Mouse (Mus musculus) adrenal gland, adult 10 weeks (tissue): Measurements from ENCODE around the gene Olfr1145. TPM values are rescaled to one million over a fixed set of nuclear protein-coding genes. Genes with fewer than 3 reads are reported as not detected.

Source experiments
- polyA plus RNA-seq: library from polyadenylated mRNA; stranded (reverse); fragments of 350-450 nt; fragmentation: Illumina TruSeq; extraction: RNeasy Lipid Tissue Mini Kit (QIAGEN cat#74804); gene quantifications from one replicate; pipeline ENCODE4 v1.2.3, GENCODE M21; 2014; ENCODE audit warnings: low read depth, low replicate concordance

Gene Olfr1145
- polyA plus RNA-seq, result not detected

DNA sequence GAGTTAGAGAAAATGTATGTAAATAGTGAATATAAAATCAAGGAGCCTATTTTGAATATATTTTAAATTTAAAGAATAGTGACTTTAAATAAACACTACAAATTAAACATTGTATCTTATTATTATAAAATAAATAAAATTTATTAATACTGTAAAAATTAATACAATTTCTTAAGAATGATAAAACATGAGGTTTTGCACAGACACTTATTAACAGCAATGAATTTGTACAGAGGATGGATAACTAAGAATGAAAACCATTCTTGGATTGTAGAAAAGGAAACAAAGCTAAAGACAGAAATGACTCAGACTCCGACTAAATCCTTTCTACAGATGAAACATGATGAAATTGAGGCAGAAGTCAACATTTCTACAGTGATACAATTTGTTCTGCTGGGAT is at the start of gene Olfr1145:
TSS of gene Olfr1145 (plus strand) at position 301 of the 400 bp plus-strand sequence.

DNA sequence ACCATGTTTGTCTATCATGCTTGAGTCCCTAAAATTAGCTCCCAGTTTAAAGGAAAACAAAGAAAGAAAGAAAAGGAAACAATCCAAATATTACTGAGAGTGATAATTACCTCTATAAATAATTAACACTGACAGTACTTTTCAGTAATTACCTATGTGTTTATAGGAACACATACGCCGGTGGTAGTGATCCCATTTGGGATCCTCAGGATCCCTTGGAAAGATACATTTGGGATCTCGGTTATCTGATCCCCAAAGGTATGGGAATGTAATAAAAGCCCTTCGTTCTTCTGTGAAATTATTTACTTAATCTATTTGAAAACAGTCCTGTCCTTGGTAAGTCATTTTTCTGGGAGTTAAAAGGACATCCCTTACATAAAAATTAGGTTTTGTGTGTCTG is 30.4 kb upstream of the Olfr1145 start, which contains the start of gene Olfr152:
TSS of gene Olfr152 (plus strand) at position 301 of the 400 bp plus-strand sequence.

DNA sequence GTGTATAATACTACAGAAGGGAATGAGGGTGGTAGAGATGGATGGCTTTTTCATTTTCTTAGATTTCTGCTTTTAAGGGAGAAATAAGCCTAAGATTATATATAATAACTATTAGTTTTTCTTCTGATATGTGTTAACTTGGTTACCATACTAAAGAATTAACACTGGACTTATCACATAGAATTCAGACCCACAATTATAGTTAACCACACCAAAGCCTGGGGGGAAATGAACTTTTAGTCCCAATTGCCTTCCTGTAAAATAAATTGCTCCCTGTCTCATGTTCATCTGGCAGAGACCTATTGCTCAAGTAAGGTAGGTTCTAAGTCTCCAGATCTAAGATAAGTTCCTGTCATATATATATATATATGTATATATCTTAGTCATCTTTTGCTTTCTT is 9.3 kb upstream of the Olfr1145 start, which contains the start of gene Olfr1143:
TSS of gene Olfr1143 (plus strand) at position 301 of the 400 bp plus-strand sequence.

DNA sequence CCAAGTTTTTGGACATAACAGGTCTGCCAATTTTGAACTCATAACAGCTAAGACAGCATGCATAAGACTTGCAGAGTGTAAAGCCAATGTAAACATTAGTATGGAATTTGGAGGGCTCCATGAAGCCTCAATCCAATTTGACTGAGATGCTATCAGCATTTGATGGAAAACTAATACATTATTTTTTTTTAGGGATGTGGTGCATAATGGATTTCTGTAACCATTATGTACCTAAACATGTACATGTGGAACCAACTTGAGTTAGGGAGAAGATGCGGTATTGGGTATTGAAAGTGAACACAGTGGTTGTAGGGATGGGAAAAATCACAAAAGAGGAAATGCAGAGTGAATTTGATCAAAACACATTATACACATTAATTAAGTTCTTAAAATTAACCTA is 20.6 kb downstream of the Olfr1145 start, which contains the start of gene Olfr1148:
TSS of gene Olfr1148 (plus strand) at position 301 of the 400 bp plus-strand sequence.

DNA sequence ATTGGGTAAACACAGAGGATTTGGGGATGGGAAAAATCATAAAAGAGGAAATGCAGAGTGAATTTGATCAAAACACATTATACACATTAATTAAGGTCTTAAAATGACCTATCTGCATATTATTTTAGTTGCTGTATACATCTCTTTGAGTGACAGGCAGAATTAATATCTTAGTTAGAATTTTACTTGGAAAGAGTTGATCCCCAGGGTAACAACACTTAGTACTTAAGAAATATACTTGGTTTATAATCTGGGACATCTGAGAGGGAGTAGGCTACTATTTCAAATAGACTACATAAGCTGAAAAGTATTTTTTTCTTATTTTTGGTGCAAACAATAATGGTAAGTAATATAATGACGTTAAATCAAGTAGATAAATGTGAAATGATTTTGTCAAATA is 34.1 kb downstream of the Olfr1145 start, which contains the start of gene Olfr1150-ps1:
TSS of gene Olfr1150-ps1 (plus strand) at position 301 of the 400 bp plus-strand sequence.

DNA sequence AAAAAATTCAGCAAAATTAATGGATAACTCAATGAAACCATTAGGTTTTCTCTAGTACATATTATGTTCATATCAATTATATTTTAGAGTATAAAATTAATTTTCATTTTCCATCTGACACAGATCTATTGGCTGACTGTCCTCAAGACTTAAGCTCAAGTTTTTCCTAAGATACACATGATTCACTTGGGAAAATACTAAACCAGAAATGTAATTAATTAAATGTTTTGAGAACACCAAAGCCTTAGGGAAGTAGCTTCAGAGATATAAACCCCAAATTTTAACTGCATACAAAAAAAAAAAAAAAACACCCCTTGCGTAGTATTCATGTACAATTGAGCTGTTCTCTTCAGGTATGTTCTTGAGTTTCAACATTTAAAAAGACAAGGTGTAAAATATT is 45.9 kb downstream of the Olfr1145 start, which contains the start of gene Olfr1151:
TSS of gene Olfr1151 (plus strand) at position 301 of the 400 bp plus-strand sequence.

Other genes starting within 250 kb of the Olfr1145 start
- gene Olfr1129, start 235.9 kb upstream of the Olfr1145 start, polyA plus RNA-seq, result not detected
- gene Olfr1130, start 203.6 kb upstream of the Olfr1145 start, polyA plus RNA-seq, result not detected
- not detected for gene Olfr1131, start 182.7 kb upstream of the Olfr1145 start, polyA plus RNA-seq
- gene Olfr1132, start 172.3 kb upstream of the Olfr1145 start, polyA plus RNA-seq, result not detected
- not detected for gene Olfr1133, start 162.4 kb upstream of the Olfr1145 start, polyA plus RNA-seq
- not detected for gene Olfr1134, start 151.4 kb upstream of the Olfr1145 start, polyA plus RNA-seq
- not detected for gene Olfr1135, start 136.2 kb upstream of the Olfr1145 start, polyA plus RNA-seq
- not detected for gene Olfr1136, start 115.9 kb upstream of the Olfr1145 start, polyA plus RNA-seq
- gene Olfr1137, start 96.6 kb upstream of the Olfr1145 start, polyA plus RNA-seq, result not detected
- not detected for gene Olfr1138, start 69.8 kb upstream of the Olfr1145 start, polyA plus RNA-seq
- gene Olfr1140, start 66.1 kb upstream of the Olfr1145 start, polyA plus RNA-seq, result not detected
- not detected for gene Olfr1141, start 55.8 kb upstream of the Olfr1145 start, polyA plus RNA-seq
- not detected for gene Olfr152, start 30.3 kb upstream of the Olfr1145 start, polyA plus RNA-seq
- not detected for gene Olfr1143, start 9.2 kb upstream of the Olfr1145 start, polyA plus RNA-seq
- gene Olfr1148, start 20.7 kb downstream of the Olfr1145 start, polyA plus RNA-seq, result not detected
- gene Olfr1150-ps1, start 34.2 kb downstream of the Olfr1145 start, polyA plus RNA-seq, result not detected
- not detected for gene Olfr1151, start 46.0 kb downstream of the Olfr1145 start, polyA plus RNA-seq
- not detected for gene Olfr1152, start 56.7 kb downstream of the Olfr1145 start, polyA plus RNA-seq
- gene Olfr1153, start 85.1 kb downstream of the Olfr1145 start, polyA plus RNA-seq, result not detected
- gene Olfr1154, start 95.3 kb downstream of the Olfr1145 start, polyA plus RNA-seq, result not detected
- not detected for gene Olfr1155, start 135.3 kb downstream of the Olfr1145 start, polyA plus RNA-seq
- not detected for gene Olfr1156, start 143.3 kb downstream of the Olfr1145 start, polyA plus RNA-seq
- gene Olfr1157, start 158.5 kb downstream of the Olfr1145 start, polyA plus RNA-seq, result not detected
- not detected for gene Olfr74, start 164.8 kb downstream of the Olfr1145 start, polyA plus RNA-seq
- gene Olfr1158, start 180.3 kb downstream of the Olfr1145 start, polyA plus RNA-seq, result not detected
- gene Olfr1160, start 198.4 kb downstream of the Olfr1145 start, polyA plus RNA-seq, result not detected
- not detected for gene Olfr1161, start 213.0 kb downstream of the Olfr1145 start, polyA plus RNA-seq
- not detected for gene Olfr73, start 227.9 kb downstream of the Olfr1145 start, polyA plus RNA-seq
- gene Olfr1162, start 241.3 kb downstream of the Olfr1145 start, polyA plus RNA-seq, result not detected